Mouse (Mus musculus) CH12.LX (cell line): ENCODE measurements around the gene Sar1a. TPM values are rescaled to one million over a fixed set of nuclear protein-coding genes. Genes with fewer than 3 reads are reported as not detected.

Source experiments
- DNase-seq: peaks from one replicate; pipeline ENCODE4 v3.0.0-alpha.2; 2013; ENCODE audit errors: extremely low read depth
- H3K27ac ChIP-seq: 2 replicates; pipeline ENCODE4 v1.5.1; 2012; ENCODE audit warnings: low read depth, mild to moderate bottlenecking, control low read depth, moderate library complexity; ENCODE audit not compliant: insufficient read depth
- H3K27me3 ChIP-seq: replicated peaks from 2 replicates; pipeline ENCODE3; 2012; ENCODE audit warnings: inconsistent platforms
- H3K36me3 ChIP-seq, 2 experiments: replicated peaks in 1 of 2; 2 replicates each; pipeline versions ENCODE3 to v1.6.1; 2012; ENCODE audit warnings: inconsistent platforms in 1 of 2, low read length in 1 of 2, mild to moderate bottlenecking in 1 of 2, mixed read lengths in 1 of 2, moderate library complexity in 1 of 2; ENCODE audit not compliant: control insufficient read depth in 1 of 2, insufficient read depth in 1 of 2
- H3K4me1 ChIP-seq, 2 experiments: 2 replicates each; pipeline ENCODE4 v1.6.1; 2012; ENCODE audit warnings: inconsistent platforms in 1 of 2, moderate library complexity in 1 of 2; ENCODE audit not compliant: insufficient read depth in 2 of 2, control insufficient read depth in 1 of 2
- H3K4me2 ChIP-seq: 2 replicates; pipeline ENCODE4 v1.6.1; 2012; ENCODE audit warnings: low read depth, mild to moderate bottlenecking, control low read depth; ENCODE audit not compliant: poor library complexity, insufficient read depth, severe bottlenecking
- H3K4me3 ChIP-seq, 3 experiments: fragments of 150-350 bp in 1 of 3; sonication (generic) in 1 of 3; replicated peaks in 1 of 3; 2 replicates each; pipeline versions ENCODE3 to v1.5.1; 2011 to 2012; ENCODE audit warnings: low read depth in 2 of 3, low read length in 2 of 3, mild to moderate bottlenecking in 2 of 3, moderate library complexity in 2 of 3, control low read depth in 1 of 3, improper control_type of control experiment in 1 of 3, inconsistent platforms in 1 of 3, mixed read lengths in 1 of 3; ENCODE audit not compliant: poor library complexity in 1 of 3
- H3K79me2 ChIP-seq: replicated peaks from 2 replicates; pipeline ENCODE4 v1.6.1; 2012; ENCODE audit warnings: mild to moderate bottlenecking, moderate library complexity; ENCODE audit not compliant: control insufficient read depth, poor library complexity, insufficient read depth, severe bottlenecking; ENCODE audit errors: extremely low read depth
- H3K9ac ChIP-seq: 2 replicates; pipeline ENCODE4 v1.6.1; 2012; ENCODE audit warnings: low read depth, mild to moderate bottlenecking, control low read depth, moderate library complexity; ENCODE audit not compliant: insufficient read depth
- H3K9me3 ChIP-seq: replicated peaks from 2 replicates; pipeline ENCODE3; 2012; ENCODE audit warnings: low read length, inconsistent platforms, mixed read lengths
- BHLHE40 ChIP-seq: IDR thresholded peaks from 2 replicates; pipeline ENCODE4 v1.6.1; 2011; ENCODE audit warnings: mild to moderate bottlenecking, low read depth, low read length, improper control_type of control experiment
- CHD1 ChIP-seq: IDR thresholded peaks from 2 replicates; pipeline ENCODE4 v1.6.1; 2012; ENCODE audit warnings: low read depth, low read length, improper control_type of control experiment, inconsistent platforms
- CHD2 ChIP-seq: IDR thresholded peaks from 2 replicates; pipeline ENCODE4 v1.6.1; 2011; ENCODE audit warnings: low read length, improper control_type of control experiment
- CTCF ChIP-seq, 2 experiments: IDR thresholded peaks in 1 of 2; conservative IDR thresholded peaks in 1 of 2; 2 replicates each; pipeline ENCODE4 v1.5.1; 2011 to 2012; ENCODE audit warnings: low read depth in 2 of 2, low read length in 2 of 2, improper control_type of control experiment in 1 of 2, inconsistent platforms in 1 of 2, mild to moderate bottlenecking in 1 of 2, moderate library complexity in 1 of 2
- E2F4 ChIP-seq: IDR thresholded peaks from 2 replicates; pipeline ENCODE4 v1.6.1; 2011; ENCODE audit warnings: low read depth, low read length, improper control_type of control experiment; ENCODE audit not compliant: insufficient replicate concordance
- ELF1 ChIP-seq: IDR thresholded peaks from 2 replicates; pipeline ENCODE4 v1.6.1; 2014; ENCODE audit warnings: low read depth, mild to moderate bottlenecking, inconsistent platforms, low read length, improper control_type of control experiment
- EP300 ChIP-seq: IDR thresholded peaks from 2 replicates; pipeline ENCODE4 v1.6.1; 2011; ENCODE audit warnings: low read length, improper control_type of control experiment
- ETS1 ChIP-seq: conservative IDR thresholded peaks from 2 replicates; pipeline ENCODE4 v1.6.1; 2012; ENCODE audit warnings: low read depth, mild to moderate bottlenecking, inconsistent platforms, low read length, improper control_type of control experiment, moderate library complexity
- GABPA ChIP-seq: IDR thresholded peaks from 2 replicates; pipeline ENCODE4 v1.6.1; 2012; ENCODE audit warnings: low read depth, low read length, improper control_type of control experiment, inconsistent platforms; ENCODE audit not compliant: insufficient replicate concordance
- HCFC1 ChIP-seq: IDR thresholded peaks from 2 replicates; pipeline ENCODE4 v1.6.1; 2012; ENCODE audit warnings: low read depth, mild to moderate bottlenecking, inconsistent platforms, low read length, improper control_type of control experiment
- IRF4 ChIP-seq: IDR thresholded peaks from 2 replicates; pipeline ENCODE4 v1.6.1; 2014; ENCODE audit warnings: low read depth, mild to moderate bottlenecking, inconsistent platforms, low read length, improper control_type of control experiment
- JUN ChIP-seq: IDR thresholded peaks from 2 replicates; pipeline ENCODE4 v1.6.1; 2011; ENCODE audit warnings: low read depth, mild to moderate bottlenecking, low read length, improper control_type of control experiment, moderate library complexity; ENCODE audit not compliant: insufficient read depth
- JUND ChIP-seq: conservative IDR thresholded peaks from 2 replicates; pipeline ENCODE4 v1.6.1; 2011; ENCODE audit warnings: low read depth, low read length, improper control_type of control experiment
- KAT2A ChIP-seq: IDR thresholded peaks from 2 replicates; pipeline ENCODE4 v1.6.1; 2012; ENCODE audit warnings: low read length, improper control_type of control experiment, inconsistent platforms; ENCODE audit not compliant: insufficient replicate concordance
- MAFK ChIP-seq: IDR thresholded peaks from 2 replicates; pipeline ENCODE4 v1.6.1; 2011; ENCODE audit warnings: low read length, improper control_type of control experiment; ENCODE audit not compliant: insufficient replicate concordance
- MAX ChIP-seq: IDR thresholded peaks from 2 replicates; pipeline ENCODE4 v1.6.1; 2011; ENCODE audit warnings: low read length, improper control_type of control experiment
- MAZ ChIP-seq: IDR thresholded peaks from 2 replicates; pipeline ENCODE4 v1.6.1; 2012; ENCODE audit warnings: low read depth, mild to moderate bottlenecking, inconsistent platforms, low read length, improper control_type of control experiment, moderate library complexity
- MEF2A ChIP-seq: IDR thresholded peaks from 2 replicates; pipeline ENCODE4 v1.6.1; 2014; ENCODE audit warnings: low read depth, mild to moderate bottlenecking, inconsistent platforms, low read length, improper control_type of control experiment, borderline replicate concordance
- MXI1 ChIP-seq: IDR thresholded peaks from 2 replicates; pipeline ENCODE4 v1.6.1; 2011; ENCODE audit warnings: mild to moderate bottlenecking, low read depth, low read length, improper control_type of control experiment
- MYC ChIP-seq: IDR thresholded peaks from 2 replicates; pipeline ENCODE4 v1.6.1; 2011; ENCODE audit warnings: low read depth, mild to moderate bottlenecking, improper control_type of control experiment, low read length
- NELFE ChIP-seq: IDR thresholded peaks from 2 replicates; pipeline ENCODE4 v1.6.1; 2011; ENCODE audit warnings: low read depth, low read length, improper control_type of control experiment
- NRF1 ChIP-seq: IDR thresholded peaks from 2 replicates; pipeline ENCODE4 v1.6.1; 2014; ENCODE audit warnings: low read depth, mild to moderate bottlenecking, inconsistent platforms, low read length, improper control_type of control experiment, moderate library complexity
- PAX5 ChIP-seq: IDR thresholded peaks from 2 replicates; pipeline ENCODE4 v1.6.1; 2012; ENCODE audit warnings: low read length, inconsistent platforms, mixed read lengths
- POLR2A ChIP-seq: IDR thresholded peaks from 2 replicates; pipeline ENCODE4 v1.6.1; 2011; ENCODE audit warnings: low read depth, mild to moderate bottlenecking, improper control_type of control experiment, low read length
- POLR2AphosphoS2 ChIP-seq: IDR thresholded peaks from 2 replicates; pipeline ENCODE4 v1.6.1; 2011; ENCODE audit warnings: low read depth, low read length, improper control_type of control experiment
- RAD21 ChIP-seq: IDR thresholded peaks from 2 replicates; pipeline ENCODE4 v1.6.1; 2011; ENCODE audit warnings: low read depth, mild to moderate bottlenecking, low read length, improper control_type of control experiment, moderate library complexity
- RCOR1 ChIP-seq: conservative IDR thresholded peaks from 2 replicates; pipeline ENCODE4 v1.6.1; 2012; ENCODE audit warnings: low read depth, mild to moderate bottlenecking, inconsistent platforms, low read length, improper control_type of control experiment
- SIN3A ChIP-seq: IDR thresholded peaks from 2 replicates; pipeline ENCODE4 v1.6.1; 2012; ENCODE audit warnings: low read length, improper control_type of control experiment, inconsistent platforms
- SMC3 ChIP-seq: IDR thresholded peaks from 2 replicates; pipeline ENCODE4 v1.6.1; 2011; ENCODE audit warnings: low read depth, low read length, improper control_type of control experiment
- TBP ChIP-seq: conservative IDR thresholded peaks from 2 replicates; pipeline ENCODE4 v1.6.1; 2011; ENCODE audit warnings: low read depth, low read length, improper control_type of control experiment
- TCF12 ChIP-seq: IDR thresholded peaks from 2 replicates; pipeline ENCODE4 v1.6.1; 2014; ENCODE audit warnings: low read depth, mild to moderate bottlenecking, inconsistent platforms, low read length, improper control_type of control experiment
- UBTF ChIP-seq: IDR thresholded peaks from 2 replicates; pipeline ENCODE4 v1.6.1; 2012; ENCODE audit warnings: low read depth, mild to moderate bottlenecking, inconsistent platforms, low read length, improper control_type of control experiment, moderate library complexity
- USF1 ChIP-seq: IDR thresholded peaks from 2 replicates; pipeline ENCODE4 v1.6.1; 2014; ENCODE audit warnings: low read depth, mild to moderate bottlenecking, inconsistent platforms, low read length, improper control_type of control experiment
- USF2 ChIP-seq: conservative IDR thresholded peaks from 2 replicates; pipeline ENCODE4 v1.6.1; 2011; ENCODE audit warnings: low read depth, low read length, improper control_type of control experiment
- ZC3H11A ChIP-seq: IDR thresholded peaks from 2 replicates; pipeline ENCODE4 v1.6.1; 2012; ENCODE audit warnings: low read depth, mild to moderate bottlenecking, inconsistent platforms, low read length, improper control_type of control experiment
- ZKSCAN1 ChIP-seq: IDR thresholded peaks from 2 replicates; pipeline ENCODE4 v1.6.1; 2012; ENCODE audit warnings: low read depth, inconsistent platforms, low read length, improper control_type of control experiment, borderline replicate concordance
- ZMIZ1 ChIP-seq: IDR thresholded peaks from 2 replicates; pipeline ENCODE4 v1.6.1; 2012; ENCODE audit warnings: low read depth, mild to moderate bottlenecking, inconsistent platforms, low read length, improper control_type of control experiment
- ZNF384 ChIP-seq: IDR thresholded peaks from 2 replicates; pipeline ENCODE4 v1.6.1; 2012; ENCODE audit warnings: low read depth, low read length, improper control_type of control experiment, inconsistent platforms
- dilution Hi-C: fragments of 300-500 bp; cut with MboI; formaldehyde crosslinking; loops from 2 replicates; pipeline ENCODE4 v1.14.3; 2020; ENCODE audit warnings: low sequenced_read_pairs; ENCODE audit not compliant: extremely low pct_unique_long_range_greater_than_20kb, extremely low pct_ligation_motif_present
- in situ Hi-C: fragments of 300-500 bp; cut with MboI; formaldehyde crosslinking; loops from 3 replicates; pipeline ENCODE4 v1.14.3; 2019; ENCODE audit warnings: low sequenced_read_pairs, low pct_ligation_motif_present, low pct_unique_long_range_greater_than_20kb, mixed read lengths
- polyA plus RNA-seq: library from polyadenylated mRNA; unstranded; fragments of >175 nt; gene quantifications from 2 replicates; pipeline ENCODE4 v1.2.1, GENCODE M21; 2012; ENCODE audit warnings: low read depth; ENCODE audit not compliant: insufficient read length
- total RNA-seq, 2 experiments: library from RNA; depleted of rRNA; stranded (reverse); fragments of 300-350 nt in 1 of 2; fragments of >200 nt in 1 of 2; gene quantifications; 2 replicates each; pipeline ENCODE4 v1.2.3; 2012 to 2014

Gene Sar1a
- total and polyA plus RNA-seq, 3 experiments: 97.1 to 184 (median 166) TPM

GRCm38 (mm10) chr10:61714771-61715461, 34.8 kb downstream of the Sar1a start, which contains the start of gene Aifm2:
Gene Aifm2, plus strand, starts transcription at chr10:61715263.
- peak within 1 kb of the TSS; percentile 77 for H3K4me2 ChIP-seq
- in situ Hi-C loops: no loop called here
- peak within 1 kb of the TSS; percentile 71 for H3K9ac ChIP-seq
- no peaks in the 10 kb centered on the region for H3K9me3 ChIP-seq
- peaks cover 0 to 4% of the 10 kb centered on the region in 2 experiments for H3K36me3 ChIP-seq
- peak within 1 kb of the TSS; percentile 68 to 81 (median 76) for H3K4me3 ChIP-seq
- H3K27ac ChIP-seq: no peak within 1 kb of the TSS
- peaks cover 16% of the 10 kb centered on the region for H3K27me3 ChIP-seq
- H3K79me2 ChIP-seq: no peaks in the 10 kb centered on the region
- peak; percentile 53; the same call in 1 of the 2 replicates for TF ChIP-seq TCF12
- TF ChIP-seq JUND: no peak
- TF ChIP-seq MEF2A: no peak
- TF ChIP-seq IRF4: no peak
- no peak for TF ChIP-seq SMC3
- TF ChIP-seq E2F4: no peak
- peak; percentile 46; the same call in 1 of the 2 replicates for TF ChIP-seq HCFC1
- no peak for TF ChIP-seq ZKSCAN1
- TF ChIP-seq MAFK: no peak
- no peak for TF ChIP-seq RAD21
- TF ChIP-seq MXI1: peak; percentile 34; the same call in 1 of the 2 replicates
- TF ChIP-seq ZC3H11A: no peak
- TF ChIP-seq UBTF: no peak
- no peak for TF ChIP-seq POLR2AphosphoS2
- TF ChIP-seq ZNF384: no peak
- TF ChIP-seq GABPA: no peak
- TF ChIP-seq CTCF (conservative IDR thresholded peaks at IDR 0.05 in 1 of 2, IDR thresholded peaks at IDR 0.05 in 1 of 2; ENCODE audit: low read depth in 2 of 2, low read length in 2 of 2): no peak
- peak; percentile 66 for TF ChIP-seq POLR2A
- TF ChIP-seq KAT2A: no peak
- no peak for TF ChIP-seq CHD1
- no peak for TF ChIP-seq EP300
- 0 out of 2 replicates have a peak, but pooled peaks have one; percentile 18 for TF ChIP-seq BHLHE40
- peak; percentile 51; the same call in 1 of the 2 replicates for TF ChIP-seq ELF1
- TF ChIP-seq MYC: no peak
- no peak for TF ChIP-seq JUN
- no peak for TF ChIP-seq TBP
- no peak for TF ChIP-seq RCOR1
- no peak for TF ChIP-seq ETS1
- TF ChIP-seq SIN3A: no peak
- TF ChIP-seq PAX5: no peak
- TF ChIP-seq NRF1: no peak
- no peak for TF ChIP-seq USF2
- TF ChIP-seq NELFE: 0 out of 2 replicates have a peak, but pooled peaks have one; percentile 50
- TF ChIP-seq ZMIZ1: peak; percentile 69
- TF ChIP-seq USF1: no peak
- TF ChIP-seq CHD2: no peak
- TF ChIP-seq MAX: no peak; the same call in 1 of the 2 replicates
- TF ChIP-seq MAZ: no peak
- TF ChIP-seq, all 38 proteins: peak for 8
- H3K4me1 ChIP-seq: peaks cover 7 to 10% of the 10 kb centered on the region in 2 experiments
- peak; percentile 59 for DNase-seq
- dilution Hi-C loops: no loop called here
